Mouse (Mus musculus) brown adipose tissue, adult 24 weeks (tissue): ENCODE results near the gene Sf3b3. TPM values are rescaled to one million over a fixed set of nuclear protein-coding genes. Genes with fewer than 3 reads are reported as not detected.
"Not testable (repeated sequence)": the region's sequence is repeated elsewhere in the genome, so short reads cannot be mapped to it uniquely, and the experiment has no call there.

Source experiments
- H3K27ac ChIP-seq: fragments of 200-500 bp; replicated peaks from 2 replicates; pipeline ENCODE4 v1.5.1; 2012; ENCODE audit warnings: low read depth, mild to moderate bottlenecking, low read length
- H3K4me1 ChIP-seq: fragments of 200-500 bp; 2 replicates; pipeline ENCODE4 v1.6.1; 2012; ENCODE audit warnings: low read length, mixed read lengths; ENCODE audit not compliant: control insufficient read depth, insufficient read depth, insufficient read length
- H3K4me3 ChIP-seq: fragments of 200-500 bp; 2 replicates; pipeline ENCODE4 v1.5.1; 2012; ENCODE audit warnings: low read depth, mild to moderate bottlenecking, low read length, moderate library complexity; ENCODE audit not compliant: insufficient read depth
- polyA plus RNA-seq: library from polyadenylated mRNA; stranded (reverse); fragments of >200 nt; gene quantifications from 2 replicates; pipeline ENCODE4 v1.2.4, GENCODE M21; 2012; ENCODE audit not compliant: missing spikeins, insufficient read depth, insufficient read length

Gene Sf3b3
- polyA plus RNA-seq, 1 experiment, result 8.6 TPM

GRCm38 (mm10) chr8:110861347-110862025 is 14.9 kb upstream of the Sf3b3 start:
- not testable (repeated sequence) for H3K4me1 ChIP-seq, H3K27ac ChIP-seq, H3K4me3 ChIP-seq

- H3K27ac ChIP-seq, result no peak overlapping the region
- H3K4me1 ChIP-seq, result no peaks in the 10 kb centered on the region
- no peak overlapping the region for H3K4me3 ChIP-seq
These were observed 13.3 kb upstream of the Sf3b3 start for GRCm38 (mm10) chr8:110859651-110860501.

- Histone ChIP-seq H3K27ac (no peak overlapping the region), H3K4me1 (no peaks in the 10 kb centered on the region), H3K4me3 (no peak overlapping the region)
These were observed 10.3 kb upstream of the Sf3b3 start for GRCm38 (mm10) chr8:110856760-110857461.

- H3K4me3 ChIP-seq, H3K4me1 ChIP-seq, H3K27ac ChIP-seq: not testable (repeated sequence)
These were observed 9.5 kb upstream of the Sf3b3 start for GRCm38 (mm10) chr8:110856073-110856472.

- Histone ChIP-seq H3K4me3 (no peak overlapping the region), H3K27ac (no peak overlapping the region), H3K4me1 (no peaks in the 10 kb centered on the region)
These were observed 4.6 kb upstream of the Sf3b3 start for GRCm38 (mm10) chr8:110851186-110851585.

GRCm38 (mm10) chr8:110847645-110848495 is 1.3 kb upstream of the Sf3b3 start:
- Histone ChIP-seq H3K4me3 (peak overlapping the region; percentile 80), H3K27ac (peak overlapping the region; percentile 48), H3K4me1 (peaks cover 3% of the 10 kb centered on the region; the same call in 1 of the 2 replicates)

GRCm38 (mm10) chr8:110847171-110847549 is 573 bp upstream of the Sf3b3 start:
- Histone ChIP-seq H3K27ac (peak overlapping the region; percentile 90), H3K4me3 (peak overlapping the region; percentile 80), H3K4me1 (peaks cover 3% of the 10 kb centered on the region; the same call in 1 of the 2 replicates)

GRCm38 (mm10) chr8:110845821-110846404 is 674 bp downstream of the Sf3b3 start:
- Histone ChIP-seq H3K4me3 (peak overlapping the region; percentile 80), H3K4me1 (peaks cover 3% of the 10 kb centered on the region; the same call in 1 of the 2 replicates), H3K27ac (peak overlapping the region; percentile 69)

- peaks cover 3% of the 10 kb centered on the region; the same call in 1 of the 2 replicates for H3K4me1 ChIP-seq
- no peak overlapping the region for H3K4me3 ChIP-seq
- H3K27ac ChIP-seq, result no peak overlapping the region
These were observed 1.6 kb downstream of the Sf3b3 start for GRCm38 (mm10) chr8:110844941-110845340.

GRCm38 (mm10) chr8:110843207-110843606 is 3.4 kb downstream of the Sf3b3 start:
- Histone ChIP-seq H3K27ac (no peak overlapping the region), H3K4me1 (peaks cover 3% of the 10 kb centered on the region; the same call in 1 of the 2 replicates), H3K4me3 (no peak overlapping the region)

GRCm38 (mm10) chr8:110842012-110842574 is 4.5 kb downstream of the Sf3b3 start:
- H3K27ac ChIP-seq, result no peak overlapping the region
- peaks cover 3% of the 10 kb centered on the region; the same call in 1 of the 2 replicates for H3K4me1 ChIP-seq
- H3K4me3 ChIP-seq, result no peak overlapping the region

GRCm38 (mm10) chr8:110831956-110832355 is 14.6 kb downstream of the Sf3b3 start:
- no peaks in the 10 kb centered on the region for H3K4me1 ChIP-seq
- no peak overlapping the region for H3K27ac ChIP-seq
- no peak overlapping the region for H3K4me3 ChIP-seq

- no peak overlapping the region for H3K27ac ChIP-seq
- no peaks in the 10 kb centered on the region for H3K4me1 ChIP-seq
- no peak overlapping the region for H3K4me3 ChIP-seq
These were observed 18.1 kb downstream of the Sf3b3 start for GRCm38 (mm10) chr8:110828511-110828910.

GRCm38 (mm10) chr8:110824861-110825260 is 21.7 kb downstream of the Sf3b3 start:
- no peaks in the 10 kb centered on the region for H3K4me1 ChIP-seq
- no peak overlapping the region for H3K27ac ChIP-seq
- H3K4me3 ChIP-seq, result no peak overlapping the region
